Mouse (Mus musculus): ENCODE measurements at regions not wholly inside any gene's neighbourhood (a gene's known extent, or its start where the extent isn't known, plus 50 kb on each side); places are given as distances from the start of the nearest gene placed in this dataset.

GRCm38 (mm10) chr1:33031991-33032390 lies 484.9 kb upstream of the Gm5415 start:
- Histone ChIP-seq H3K9ac (no peak overlapping the region), H3K36me3 (no peaks in the 10 kb centered on the region), H3K27me3 (no peaks in the 10 kb centered on the region), H3K9me3 (replicated peaks) (no peaks in the 10 kb centered on the region), H3K4me2 (no peak overlapping the region), H3K27ac (no peak overlapping the region), H3K4me1 (no peaks in the 10 kb centered on the region), H3K4me3 (replicated peaks) (no peak overlapping the region)
- 76% methylated on average over 3 of the region's 3 CpGs for WGBS
- ATAC-seq (replicated peaks; ENCODE audit: low FRiP score) = no peak

GRCm38 (mm10) chr1:33026683-33027415 lies 479.8 kb upstream of the Gm5415 start:
- Histone ChIP-seq H3K4me3 (replicated peaks) (no peak overlapping the region), H3K36me3 (no peaks in the 10 kb centered on the region), H3K27ac (no peak overlapping the region), H3K4me2 (no peak overlapping the region), H3K9ac (no peak overlapping the region), H3K4me1 (no peaks in the 10 kb centered on the region), H3K27me3 (no peaks in the 10 kb centered on the region), H3K9me3 (replicated peaks) (no peaks in the 10 kb centered on the region)
- no peak for ATAC-seq (replicated peaks; ENCODE audit: low FRiP score)
- 60% methylated on average over 8 of the region's 8 CpGs for WGBS

GRCm38 (mm10) chr1:33025379-33025778 lies 478.3 kb upstream of the Gm5415 start:
- no peak overlapping the region for H3K9ac ChIP-seq
- H3K4me1 ChIP-seq = no peaks in the 10 kb centered on the region
- 79% methylated on average over 7 of the region's 7 CpGs for WGBS
- H3K9me3 ChIP-seq (replicated peaks) = no peaks in the 10 kb centered on the region
- H3K36me3 ChIP-seq = no peaks in the 10 kb centered on the region
- ATAC-seq (replicated peaks; ENCODE audit: low FRiP score) = no peak
- no peak overlapping the region for H3K27ac ChIP-seq
- H3K4me2 ChIP-seq = no peak overlapping the region
- no peaks in the 10 kb centered on the region for H3K27me3 ChIP-seq
- no peak overlapping the region for H3K4me3 ChIP-seq (replicated peaks)

GRCm38 (mm10) chr1:33022852-33023251 lies 475.8 kb upstream of the Gm5415 start:
- no peak for ATAC-seq (replicated peaks; ENCODE audit: low FRiP score)
- Histone ChIP-seq H3K27me3 (no peaks in the 10 kb centered on the region), H3K4me1 (no peaks in the 10 kb centered on the region), H3K27ac (no peak overlapping the region), H3K4me2 (no peak overlapping the region), H3K9me3 (replicated peaks) (no peaks in the 10 kb centered on the region), H3K36me3 (no peaks in the 10 kb centered on the region), H3K9ac (no peak overlapping the region), H3K4me3 (replicated peaks) (no peak overlapping the region)
- WGBS = 74% methylated on average over 4 of the region's 4 CpGs

GRCm38 (mm10) chr1:33003992-33004391 lies 456.9 kb upstream of the Gm5415 start:
- no peaks in the 10 kb centered on the region for H3K9me3 ChIP-seq (replicated peaks)
- H3K4me2 ChIP-seq = no peak overlapping the region
- ATAC-seq (replicated peaks; ENCODE audit: low FRiP score) = no peak
- H3K4me1 ChIP-seq = no peaks in the 10 kb centered on the region
- H3K27me3 ChIP-seq = no peaks in the 10 kb centered on the region
- H3K4me3 ChIP-seq (replicated peaks) = no peak overlapping the region
- no peaks in the 10 kb centered on the region for H3K36me3 ChIP-seq
- H3K9ac ChIP-seq = no peak overlapping the region
- 70% methylated on average over 3 of the region's 3 CpGs for WGBS
- no peak overlapping the region for H3K27ac ChIP-seq

- H3K36me3 ChIP-seq = no peaks in the 10 kb centered on the region
- WGBS = 73% methylated on average over 3 of the region's 3 CpGs
- H3K27me3 ChIP-seq = no peaks in the 10 kb centered on the region
- no peak overlapping the region for H3K4me3 ChIP-seq (replicated peaks)
- ATAC-seq (replicated peaks; ENCODE audit: low FRiP score) = no peak
- no peak overlapping the region for H3K9ac ChIP-seq
- no peak overlapping the region for H3K27ac ChIP-seq
- no peaks in the 10 kb centered on the region for H3K4me1 ChIP-seq
- H3K4me2 ChIP-seq = no peak overlapping the region
- no peaks in the 10 kb centered on the region for H3K9me3 ChIP-seq (replicated peaks)
Observed at GRCm38 (mm10) chr1:32964957-32965356, 417.9 kb upstream of the Gm5415 start.

GRCm38 (mm10) chr1:32959316-32959715 lies 412.2 kb upstream of the Gm5415 start:
- H3K27ac ChIP-seq = no peak overlapping the region
- no peak overlapping the region for H3K4me3 ChIP-seq (replicated peaks)
- no peak for ATAC-seq (replicated peaks; ENCODE audit: low FRiP score)
- WGBS = 79% methylated on average over 6 of the region's 6 CpGs
- no peaks in the 10 kb centered on the region for H3K4me1 ChIP-seq
- H3K36me3 ChIP-seq = no peaks in the 10 kb centered on the region
- H3K9me3 ChIP-seq (replicated peaks) = no peaks in the 10 kb centered on the region
- H3K9ac ChIP-seq = no peak overlapping the region
- no peak overlapping the region for H3K4me2 ChIP-seq
- H3K27me3 ChIP-seq = no peaks in the 10 kb centered on the region

GRCm38 (mm10) chr1:32946254-32946653 lies 399.2 kb upstream of the Gm5415 start:
- no peaks in the 10 kb centered on the region for H3K4me1 ChIP-seq
- no peak overlapping the region for H3K4me3 ChIP-seq (replicated peaks)
- H3K27ac ChIP-seq = no peak overlapping the region
- ATAC-seq (replicated peaks; ENCODE audit: low FRiP score) = no peak
- no peaks in the 10 kb centered on the region for H3K36me3 ChIP-seq
- WGBS = 79% methylated on average over 4 of the region's 4 CpGs
- H3K9me3 ChIP-seq (replicated peaks) = no peaks in the 10 kb centered on the region
- H3K9ac ChIP-seq = no peak overlapping the region
- no peaks in the 10 kb centered on the region for H3K27me3 ChIP-seq
- H3K4me2 ChIP-seq = no peak overlapping the region

GRCm38 (mm10) chr1:32930381-32930780 lies 383.3 kb upstream of the Gm5415 start:
- Histone ChIP-seq H3K36me3 (no peaks in the 10 kb centered on the region), H3K9me3 (replicated peaks) (no peaks in the 10 kb centered on the region), H3K27me3 (no peaks in the 10 kb centered on the region), H3K4me1 (no peaks in the 10 kb centered on the region), H3K27ac (no peak overlapping the region), H3K4me3 (replicated peaks) (no peak overlapping the region), H3K4me2 (no peak overlapping the region), H3K9ac (no peak overlapping the region)
- ATAC-seq (replicated peaks; ENCODE audit: low FRiP score) = no peak
- 39% methylated on average over 3 of the region's 3 CpGs for WGBS

GRCm38 (mm10) chr1:32902437-32902836 lies 355.3 kb upstream of the Gm5415 start:
- no peak overlapping the region for H3K4me3 ChIP-seq (replicated peaks)
- H3K4me1 ChIP-seq = no peaks in the 10 kb centered on the region
- H3K9ac ChIP-seq = no peak overlapping the region
- H3K27me3 ChIP-seq = no peaks in the 10 kb centered on the region
- no peak overlapping the region for H3K27ac ChIP-seq
- no peak for ATAC-seq (replicated peaks; ENCODE audit: low FRiP score)
- H3K36me3 ChIP-seq = no peaks in the 10 kb centered on the region
- no peaks in the 10 kb centered on the region for H3K9me3 ChIP-seq (replicated peaks)
- no peak overlapping the region for H3K4me2 ChIP-seq

GRCm38 (mm10) chr1:32887728-32888127 lies 340.6 kb upstream of the Gm5415 start:
- Histone ChIP-seq H3K27me3 (no peaks in the 10 kb centered on the region), H3K4me2 (no peak overlapping the region), H3K9me3 (replicated peaks) (no peaks in the 10 kb centered on the region), H3K4me3 (replicated peaks) (no peak overlapping the region), H3K36me3 (no peaks in the 10 kb centered on the region), H3K27ac (no peak overlapping the region), H3K9ac (no peak overlapping the region), H3K4me1 (no peaks in the 10 kb centered on the region)
- ATAC-seq (replicated peaks; ENCODE audit: low FRiP score) = no peak

- no peak overlapping the region for H3K27ac ChIP-seq
- no peak overlapping the region for H3K4me3 ChIP-seq (replicated peaks)
- no peak for ATAC-seq (replicated peaks; ENCODE audit: low FRiP score)
- H3K9ac ChIP-seq = no peak overlapping the region
- no peak overlapping the region for H3K4me2 ChIP-seq
- H3K27me3 ChIP-seq = no peaks in the 10 kb centered on the region
- H3K4me1 ChIP-seq = no peaks in the 10 kb centered on the region
- 55% methylated on average over 8 of the region's 8 CpGs for WGBS
- H3K9me3 ChIP-seq (replicated peaks) = no peaks in the 10 kb centered on the region
- H3K36me3 ChIP-seq = no peaks in the 10 kb centered on the region
Observed at GRCm38 (mm10) chr1:32872920-32873319, 325.8 kb upstream of the Gm5415 start.

- H3K9ac ChIP-seq = no peak overlapping the region
- 83% methylated on average over 1 of the region's 1 CpGs for WGBS
- no peaks in the 10 kb centered on the region for H3K36me3 ChIP-seq
- H3K9me3 ChIP-seq (replicated peaks) = no peaks in the 10 kb centered on the region
- no peak overlapping the region for H3K27ac ChIP-seq
- H3K27me3 ChIP-seq = no peaks in the 10 kb centered on the region
- no peaks in the 10 kb centered on the region for H3K4me1 ChIP-seq
- no peak for ATAC-seq (replicated peaks; ENCODE audit: low FRiP score)
- H3K4me2 ChIP-seq = no peak overlapping the region
- H3K4me3 ChIP-seq (replicated peaks) = no peak overlapping the region
Observed at GRCm38 (mm10) chr1:32866111-32866510, 319.0 kb upstream of the Gm5415 start.

All from kidney, embryonic 15.5 days (tissue).